Mouse (Mus musculus) gastrocnemius, postnatal 14 days (tissue): ENCODE measurements around the gene Nup88. TPM values are rescaled to one million over a fixed set of nuclear protein-coding genes. Genes with fewer than 3 reads are reported as not detected.
A peak's percentile ranks its signal among the peaks of the same experiment; 100 is the strongest.
"Not testable (repeated sequence)": the region's sequence is repeated elsewhere in the genome, so short reads cannot be mapped to it uniquely, and the experiment has no call there.

Experiments used
- DNase-seq: peaks from one replicate; pipeline ENCODE4 v3.0.0; 2021; ENCODE audit warnings: mixed read lengths
- intact Hi-C: fragments of 180-260 bp; cut with DNase I; formaldehyde crosslinking; loops from one replicate; pipeline ENCODE4 v1.15.1; 2025; ENCODE audit warnings: low total_unique reads
- total RNA-seq, 2 experiments: library from RNA; stranded (reverse); gene quantifications; 2 replicates each; pipeline ENCODE4 v1.2.3; 2021

Nup88 gene
- total RNA-seq, 2 experiments from 2014 or later, result 36.7 to 38.6 TPM

GRCm38 (mm10) chr11:70973947-70974346, 4.2 kb upstream of the Nup88 start:
- intact Hi-C loops, result no loop called here
- no peak for DNase-seq

- intact Hi-C loops, result no loop called here
- DNase-seq, result no peak
Observed at GRCm38 (mm10) chr11:70972586-70972985, 2.8 kb upstream of the Nup88 start.

- DNase-seq, result peak; percentile 13
- intact Hi-C loops, result no loop called here
Observed at GRCm38 (mm10) chr11:70970560-70971540, 1.1 kb upstream of the Nup88 start.

- peak; percentile 29 for DNase-seq
- intact Hi-C loops, result no loop called here
Observed at GRCm38 (mm10) chr11:70969271-70969794, 440 bp downstream of the Nup88 start.

- DNase-seq, result no peak
- intact Hi-C loops, result no loop called here
Observed at GRCm38 (mm10) chr11:70964222-70964907, 5.4 kb downstream of the Nup88 start.

GRCm38 (mm10) chr11:70960786-70961554, 8.8 kb downstream of the Nup88 start:
- DNase-seq, result no peak
- intact Hi-C loops, result no loop called here

GRCm38 (mm10) chr11:70954711-70955110, 15.1 kb downstream of the Nup88 start:
- DNase-seq, result no peak
- intact Hi-C loops, result no loop called here

- DNase-seq, result no peak
- intact Hi-C loops, result no loop called here
Observed at GRCm38 (mm10) chr11:70944935-70945817, 24.6 kb downstream of the Nup88 start.

- intact Hi-C loops, result no loop called here
- no peak for DNase-seq
Observed at GRCm38 (mm10) chr11:70943651-70944050, 26.1 kb downstream of the Nup88 start.

GRCm38 (mm10) chr11:70942596-70942995, 27.2 kb downstream of the Nup88 start:
- no peak for DNase-seq
- intact Hi-C loops, result no loop called here

GRCm38 (mm10) chr11:70935316-70935715, 34.5 kb downstream of the Nup88 start:
- intact Hi-C loops, result no loop called here
- no peak for DNase-seq

- no peak for DNase-seq
- intact Hi-C loops, result no loop called here
Observed at GRCm38 (mm10) chr11:70931461-70931860, 38.3 kb downstream of the Nup88 start.

GRCm38 (mm10) chr11:70919524-70919923, 50.2 kb downstream of the Nup88 start:
- DNase-seq, result no peak
- intact Hi-C loops, result no loop called here

- no peak for DNase-seq
- intact Hi-C loops, result no loop called here
Observed at GRCm38 (mm10) chr11:70917896-70918295, 51.9 kb downstream of the Nup88 start.

- intact Hi-C loops, result no loop called here
Observed at GRCm38 (mm10) chr11:70911920-70912319, 57.9 kb downstream of the Nup88 start.

GRCm38 (mm10) chr11:70911323-70911722, 58.5 kb downstream of the Nup88 start:
- intact Hi-C loops, result no loop called here
- DNase-seq, result no peak

More at GRCm38 (mm10) chr11:70911920-70912319, 57.9 kb downstream of the Nup88 start:
- DNase-seq, result no peak

- no peak for DNase-seq
- intact Hi-C loops, result no loop called here
Observed at GRCm38 (mm10) chr11:70906681-70907080, 63.1 kb downstream of the Nup88 start.

GRCm38 (mm10) chr11:70898182-70898581, 71.6 kb downstream of the Nup88 start:
- DNase-seq, intact Hi-C loops: not testable (repeated sequence)

- intact Hi-C loops, result no loop called here
- no peak for DNase-seq
Observed at GRCm38 (mm10) chr11:70897680-70898079, 72.1 kb downstream of the Nup88 start.
